Mouse (Mus musculus): ENCODE measurements around the gene Unc5cl. TPM values are rescaled to one million over a fixed set of nuclear protein-coding genes. Genes with fewer than 3 reads are reported as not detected.
A peak's percentile ranks its signal among the peaks of the same experiment; 100 is the strongest.

Unc5cl gene
- polyA plus RNA-seq, 1 experiment from 2014 or later, result 0.23 TPM

DNA sequence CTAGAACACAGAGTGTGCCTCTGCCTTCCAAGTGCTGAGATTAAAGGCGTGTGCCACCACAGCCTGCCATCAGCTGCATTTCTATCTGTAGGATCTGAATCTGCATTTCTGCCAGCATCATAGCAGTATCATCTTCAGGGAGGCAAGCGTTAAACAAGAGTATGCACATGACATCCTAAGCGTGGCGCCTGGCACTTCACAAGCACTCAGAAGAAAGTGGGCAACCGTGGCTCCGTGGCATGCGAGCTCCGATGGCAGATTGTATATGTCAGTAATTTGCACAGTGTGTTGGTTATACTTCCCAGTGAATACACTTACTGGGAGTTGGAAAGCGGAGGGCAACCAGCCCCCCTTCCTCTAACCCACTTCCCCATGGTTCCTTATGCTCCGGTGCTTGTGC is 25.3 kb downstream of the Unc5cl start:
- H3K4me3 ChIP-seq, result no peak overlapping the region
- no peak overlapping the region for H3K27ac ChIP-seq (replicated peaks)
- no peak overlapping the region for H3K9ac ChIP-seq
- WGBS, result 81% methylated on average over 10 of the region's 10 CpGs
- H3K36me3 ChIP-seq, result no peaks in the 10 kb centered on the region
- H3K4me2 ChIP-seq, result no peak overlapping the region
- no peaks in the 10 kb centered on the region for H3K4me1 ChIP-seq
- no peaks in the 10 kb centered on the region; the same call in 1 of the 2 replicates for H3K27me3 ChIP-seq (replicated peaks)
- H3K9me3 ChIP-seq, result no peaks in the 10 kb centered on the region
- no peak for ATAC-seq (ENCODE audit: extremely low read depth, insufficient number of reproducible peaks, low FRiP score, low TSS enrichment)

GRCm38 (mm10) chr17:48483764-48484163 is 29.1 kb downstream of the Unc5cl start:
- no peaks in the 10 kb centered on the region; the same call in 1 of the 2 replicates for H3K27me3 ChIP-seq (replicated peaks)
- H3K9ac ChIP-seq, result no peak overlapping the region
- ATAC-seq (ENCODE audit: extremely low read depth, insufficient number of reproducible peaks, low FRiP score, low TSS enrichment), result no peak
- 68% methylated on average over 5 of the region's 5 CpGs for WGBS
- no peak overlapping the region for H3K4me3 ChIP-seq
- H3K4me2 ChIP-seq, result no peak overlapping the region
- H3K36me3 ChIP-seq, result no peaks in the 10 kb centered on the region
- no peak overlapping the region for H3K27ac ChIP-seq (replicated peaks)
- H3K9me3 ChIP-seq, result no peaks in the 10 kb centered on the region
- no peaks in the 10 kb centered on the region for H3K4me1 ChIP-seq

- no peak overlapping the region for H3K4me3 ChIP-seq
- no peak for ATAC-seq (ENCODE audit: extremely low read depth, insufficient number of reproducible peaks, low FRiP score, low TSS enrichment)
- H3K4me2 ChIP-seq, result no peak overlapping the region
- no peaks in the 10 kb centered on the region for H3K36me3 ChIP-seq
- no peak overlapping the region for H3K9ac ChIP-seq
- no peak overlapping the region for H3K27ac ChIP-seq (replicated peaks)
- H3K27me3 ChIP-seq (replicated peaks), result no peaks in the 10 kb centered on the region; the same call in 1 of the 2 replicates
- no peaks in the 10 kb centered on the region for H3K9me3 ChIP-seq
- H3K4me1 ChIP-seq, result no peaks in the 10 kb centered on the region
- 79% methylated on average over 5 of the region's 5 CpGs for WGBS
Observed at GRCm38 (mm10) chr17:48484191-48484590, 29.5 kb downstream of the Unc5cl start.

DNA sequence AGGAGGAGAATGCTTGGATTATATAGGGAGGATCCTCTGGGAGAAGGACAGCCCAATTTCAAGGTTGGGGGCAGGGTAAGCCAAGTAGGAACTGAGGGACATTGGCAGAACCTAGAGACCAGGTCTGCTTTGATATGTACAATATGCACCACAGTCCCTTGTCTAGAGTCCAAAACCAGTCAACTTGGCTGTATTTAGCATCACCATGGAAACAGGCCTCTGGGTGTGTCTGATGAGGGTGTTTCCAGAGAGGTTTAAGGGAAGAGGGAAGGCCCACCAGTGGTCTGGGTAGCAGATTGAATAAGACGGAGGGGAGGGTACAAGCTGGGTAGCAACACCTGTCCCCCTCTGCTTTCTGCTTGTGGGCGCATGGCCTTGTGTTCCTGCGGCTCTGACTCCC is 34.8 kb downstream of the Unc5cl start:
- ATAC-seq (ENCODE audit: extremely low read depth, insufficient number of reproducible peaks, low FRiP score, low TSS enrichment), result no peak
- no peaks in the 10 kb centered on the region for H3K9me3 ChIP-seq
- H3K9ac ChIP-seq, result no peak overlapping the region
- H3K4me1 ChIP-seq, result no peaks in the 10 kb centered on the region
- no peak overlapping the region for H3K4me3 ChIP-seq
- H3K36me3 ChIP-seq, result no peaks in the 10 kb centered on the region
- no peak overlapping the region for H3K27ac ChIP-seq (replicated peaks)
- 79% methylated on average over 3 of the region's 3 CpGs for WGBS
- H3K27me3 ChIP-seq (replicated peaks), result no peaks in the 10 kb centered on the region
- H3K4me2 ChIP-seq, result no peak overlapping the region

DNA sequence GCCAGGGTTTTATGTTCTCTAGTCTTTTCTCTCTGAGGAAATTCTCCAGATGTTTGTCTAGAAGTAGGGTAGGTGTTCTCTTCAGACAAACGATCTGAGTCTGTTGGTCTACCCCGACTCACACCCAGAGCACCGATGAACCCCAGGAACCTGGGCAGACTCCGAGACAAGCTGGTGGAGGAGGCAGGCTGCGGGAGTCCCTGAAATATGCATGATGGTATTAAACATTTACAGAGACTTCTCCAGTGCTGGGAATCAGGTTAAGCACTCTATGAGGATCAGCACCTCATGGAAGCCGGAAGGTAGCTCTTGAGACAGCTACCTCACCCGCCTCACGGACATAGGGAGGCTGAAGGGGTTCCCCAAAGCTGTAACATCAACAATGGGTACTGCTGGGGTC is 37.9 kb downstream of the Unc5cl start:
- H3K4me2 ChIP-seq, result no peak overlapping the region
- 81% methylated on average over 8 of the region's 8 CpGs for WGBS

DNA sequence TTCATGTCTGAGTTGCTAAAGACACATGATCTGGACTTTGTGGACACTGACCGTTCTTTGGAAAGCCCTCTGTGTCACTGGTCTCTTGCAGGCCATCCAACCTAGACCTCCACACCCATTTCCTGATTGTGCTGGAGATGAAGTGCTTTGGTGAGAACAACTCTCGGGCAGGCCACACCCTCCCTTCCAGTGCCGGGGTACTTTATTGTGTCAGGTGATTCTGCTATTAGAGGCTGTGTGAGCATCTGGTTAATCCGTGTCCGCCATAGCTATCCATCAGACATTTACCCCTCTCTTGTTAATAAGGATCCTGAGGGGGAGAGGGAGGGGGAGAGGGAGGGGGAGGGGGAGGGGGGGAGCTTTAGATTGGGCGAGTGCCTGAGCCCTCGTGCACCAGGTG is 38.9 kb downstream of the Unc5cl start:
- Histone ChIP-seq H3K4me3 (no peak overlapping the region), H3K9me3 (no peaks in the 10 kb centered on the region), H3K36me3 (no peaks in the 10 kb centered on the region), H3K4me1 (no peaks in the 10 kb centered on the region), H3K9ac (no peak overlapping the region), H3K4me2 (no peak overlapping the region), H3K27me3 (replicated peaks) (no peaks in the 10 kb centered on the region), H3K27ac (replicated peaks) (no peak overlapping the region)
- 52% methylated on average over 7 of the region's 7 CpGs for WGBS
- ATAC-seq (ENCODE audit: extremely low read depth, insufficient number of reproducible peaks, low FRiP score, low TSS enrichment), result no peak

More for the DNA sequence above, 37.9 kb downstream of the Unc5cl start:
- H3K9ac ChIP-seq, result no peak overlapping the region
- H3K27me3 ChIP-seq (replicated peaks), result no peaks in the 10 kb centered on the region
- no peak overlapping the region for H3K27ac ChIP-seq (replicated peaks)
- no peaks in the 10 kb centered on the region for H3K36me3 ChIP-seq
- H3K4me3 ChIP-seq, result no peak overlapping the region
- no peaks in the 10 kb centered on the region for H3K9me3 ChIP-seq
- no peak for ATAC-seq (ENCODE audit: extremely low read depth, insufficient number of reproducible peaks, low FRiP score, low TSS enrichment)
- H3K4me1 ChIP-seq, result no peaks in the 10 kb centered on the region

GRCm38 (mm10) chr17:48493986-48494385 is 39.3 kb downstream of the Unc5cl start:
- Histone ChIP-seq H3K9me3 (no peaks in the 10 kb centered on the region), H3K36me3 (no peaks in the 10 kb centered on the region), H3K4me3 (no peak overlapping the region), H3K4me1 (no peaks in the 10 kb centered on the region), H3K27me3 (replicated peaks) (no peaks in the 10 kb centered on the region), H3K9ac (no peak overlapping the region), H3K27ac (replicated peaks) (no peak overlapping the region), H3K4me2 (no peak overlapping the region)
- 62% methylated on average over 8 of the region's 8 CpGs for WGBS
- no peak for ATAC-seq (ENCODE audit: extremely low read depth, insufficient number of reproducible peaks, low FRiP score, low TSS enrichment)

- ATAC-seq (ENCODE audit: extremely low read depth, insufficient number of reproducible peaks, low FRiP score, low TSS enrichment), result no peak
- no peaks in the 10 kb centered on the region for H3K9me3 ChIP-seq
- 69% methylated on average over 3 of the region's 3 CpGs for WGBS
- no peak overlapping the region for H3K9ac ChIP-seq
- H3K4me1 ChIP-seq, result no peaks in the 10 kb centered on the region
- no peak overlapping the region for H3K4me2 ChIP-seq
- H3K27me3 ChIP-seq (replicated peaks), result no peaks in the 10 kb centered on the region
- H3K4me3 ChIP-seq, result no peak overlapping the region
- H3K36me3 ChIP-seq, result no peaks in the 10 kb centered on the region
- no peak overlapping the region for H3K27ac ChIP-seq (replicated peaks)
Observed at GRCm38 (mm10) chr17:48497986-48498385, 43.3 kb downstream of the Unc5cl start.

- peaks cover 17% of the 10 kb centered on the region for H3K4me1 ChIP-seq
- WGBS, result 66% methylated on average over 7 of the region's 7 CpGs
- H3K27ac ChIP-seq (replicated peaks), result no peak overlapping the region
- no peak for ATAC-seq (ENCODE audit: extremely low read depth, insufficient number of reproducible peaks, low FRiP score, low TSS enrichment)
- H3K4me2 ChIP-seq, result no peak overlapping the region
- no peaks in the 10 kb centered on the region for H3K9me3 ChIP-seq
- H3K4me3 ChIP-seq, result no peak overlapping the region
- no peak overlapping the region for H3K9ac ChIP-seq
- H3K27me3 ChIP-seq (replicated peaks), result no peaks in the 10 kb centered on the region
- H3K36me3 ChIP-seq, result no peaks in the 10 kb centered on the region
Observed at GRCm38 (mm10) chr17:48500846-48501445, 46.2 kb downstream of the Unc5cl start.

- 24% methylated on average over 3 of the region's 3 CpGs for WGBS
- no peak for ATAC-seq (ENCODE audit: extremely low read depth, insufficient number of reproducible peaks, low FRiP score, low TSS enrichment)
Observed at GRCm38 (mm10) chr17:48505006-48505405, 50.3 kb downstream of the Unc5cl start.

GRCm38 (mm10) chr17:48506986-48507385 is 52.3 kb downstream of the Unc5cl start:
- H3K36me3 ChIP-seq, result no peaks in the 10 kb centered on the region
- no peaks in the 10 kb centered on the region for H3K9me3 ChIP-seq
- no peak overlapping the region for H3K9ac ChIP-seq
- no peak for ATAC-seq (ENCODE audit: extremely low read depth, insufficient number of reproducible peaks, low FRiP score, low TSS enrichment)
- no peaks in the 10 kb centered on the region for H3K27me3 ChIP-seq (replicated peaks)
- H3K27ac ChIP-seq (replicated peaks), result no peak overlapping the region
- H3K4me1 ChIP-seq, result peaks cover 19% of the 10 kb centered on the region
- no peak overlapping the region for H3K4me3 ChIP-seq
- H3K4me2 ChIP-seq, result no peak overlapping the region
- 61% methylated on average over 4 of the region's 4 CpGs for WGBS

More at GRCm38 (mm10) chr17:48505006-48505405, 50.3 kb downstream of the Unc5cl start:
- H3K27me3 ChIP-seq (replicated peaks), result no peaks in the 10 kb centered on the region
- H3K9me3 ChIP-seq, result no peaks in the 10 kb centered on the region
- H3K4me2 ChIP-seq, result no peak overlapping the region
- no peak overlapping the region for H3K9ac ChIP-seq
- peak overlapping the region; percentile 46 for H3K27ac ChIP-seq (replicated peaks)
- peaks cover 19% of the 10 kb centered on the region for H3K4me1 ChIP-seq
- no peaks in the 10 kb centered on the region for H3K36me3 ChIP-seq
- H3K4me3 ChIP-seq, result no peak overlapping the region

DNA sequence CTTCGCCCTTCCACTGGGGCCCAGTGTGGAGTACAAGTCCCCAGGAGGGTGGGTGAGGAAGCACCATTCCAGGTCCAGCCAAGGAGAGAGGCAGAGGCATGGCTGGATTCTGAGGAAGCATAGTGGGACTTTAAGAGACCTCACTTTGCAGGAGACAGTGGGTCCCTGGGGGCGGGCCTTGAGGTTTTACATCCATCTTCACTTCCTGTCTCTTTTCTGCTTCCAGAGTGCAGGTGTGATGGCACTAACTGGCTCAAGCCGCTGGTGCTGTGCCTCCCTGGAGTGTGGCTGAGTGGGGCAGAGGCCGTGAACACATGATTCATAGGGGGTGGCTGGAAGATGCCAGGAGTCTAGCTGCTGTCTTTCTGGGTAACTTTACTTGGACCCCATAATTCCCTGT is 54.9 kb downstream of the Unc5cl start:
- Histone ChIP-seq H3K4me3 (no peak overlapping the region), H3K4me2 (no peak overlapping the region), H3K27ac (replicated peaks) (no peak overlapping the region), H3K9ac (no peak overlapping the region), H3K4me1 (peaks cover 23% of the 10 kb centered on the region), H3K27me3 (replicated peaks) (no peaks in the 10 kb centered on the region), H3K9me3 (no peaks in the 10 kb centered on the region), H3K36me3 (no peaks in the 10 kb centered on the region)
- no peak for ATAC-seq (ENCODE audit: extremely low read depth, insufficient number of reproducible peaks, low FRiP score, low TSS enrichment)
- 77% methylated on average over 4 of the region's 4 CpGs for whole genome bisulfite sequencing
